Mouse (Mus musculus): ENCODE results near the gene Itgb1bp1. TPM values are rescaled to one million over a fixed set of nuclear protein-coding genes. Genes with fewer than 3 reads are reported as not detected.

The Itgb1bp1 gene
- polyA plus RNA-seq, 1 experiment from 2014 or later = 42.9 TPM

GRCm38 (mm10) chr12:21268083-21268616, 17.9 kb downstream of the Itgb1bp1 start:
- no peak overlapping the region for H3K9ac ChIP-seq (ENCODE audit: low read length)
- no peaks in the 10 kb centered on the region for H3K9me3 ChIP-seq (ENCODE audit: control insufficient read depth, low read length)
- no peaks in the 10 kb centered on the region for H3K4me1 ChIP-seq (ENCODE audit: control insufficient read depth, insufficient read depth, low read length)
- 94% methylated on average over 8 of the region's 8 CpGs for WGBS
- H3K36me3 ChIP-seq (ENCODE audit: control insufficient read depth, insufficient read depth, low read length) = peaks cover 7% of the 10 kb centered on the region; the same call in 1 of the 2 replicates
- no peak for ATAC-seq (ENCODE audit: insufficient number of reproducible peaks, low FRiP score, low TSS enrichment, low read depth)
- no peak for DNase-seq (ENCODE audit: low spot score)
- H3K27me3 ChIP-seq (ENCODE audit: control insufficient read depth, insufficient read depth, low read length) = no peaks in the 10 kb centered on the region
- H3K4me3 ChIP-seq (ENCODE audit: low read depth, low read length) = no peak overlapping the region
- H3K4me2 ChIP-seq (ENCODE audit: low read depth, severe bottlenecking) = no peak overlapping the region
- no peak overlapping the region for H3K27ac ChIP-seq (replicated peaks; ENCODE audit: low read depth, low read length)

DNA sequence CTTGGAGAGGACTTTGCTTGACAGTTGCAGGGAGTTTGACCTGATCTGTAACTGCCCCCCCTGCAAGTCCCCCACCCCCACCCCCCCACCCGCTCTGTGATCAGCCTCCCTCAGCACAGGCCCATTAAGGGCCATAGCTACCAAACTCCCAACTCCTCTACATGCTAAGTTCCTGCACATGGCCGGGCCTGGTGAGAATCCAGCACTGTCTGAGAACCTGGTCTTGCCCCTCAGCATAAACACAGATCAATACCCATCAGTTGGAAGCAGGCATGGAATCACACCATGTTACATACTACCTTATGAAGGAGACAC, 19.3 kb downstream of the Itgb1bp1 start:
- ATAC-seq (ENCODE audit: insufficient number of reproducible peaks, low FRiP score, low TSS enrichment, low read depth) (no peak), DNase-seq (ENCODE audit: low spot score) (no peak)
- 81% methylated on average over 2 of the region's 2 CpGs for WGBS
- Histone ChIP-seq H3K4me3 (ENCODE audit: low read depth, low read length) (no peak overlapping the region), H3K4me2 (ENCODE audit: low read depth, severe bottlenecking) (no peak overlapping the region), H3K27me3 (ENCODE audit: control insufficient read depth, insufficient read depth, low read length) (no peaks in the 10 kb centered on the region), H3K36me3 (ENCODE audit: control insufficient read depth, insufficient read depth, low read length) (peaks cover 7% of the 10 kb centered on the region; the same call in 1 of the 2 replicates), H3K9ac (ENCODE audit: low read length) (no peak overlapping the region), H3K9me3 (ENCODE audit: control insufficient read depth, low read length) (no peaks in the 10 kb centered on the region), H3K27ac (replicated peaks; ENCODE audit: low read depth, low read length) (no peak overlapping the region), H3K4me1 (ENCODE audit: control insufficient read depth, insufficient read depth, low read length) (no peaks in the 10 kb centered on the region)

GRCm38 (mm10) chr12:21265946-21266783, 19.9 kb downstream of the Itgb1bp1 start:
- Histone ChIP-seq H3K9me3 (ENCODE audit: control insufficient read depth, low read length) (no peaks in the 10 kb centered on the region), H3K4me2 (ENCODE audit: low read depth, severe bottlenecking) (no peak overlapping the region), H3K27ac (replicated peaks; ENCODE audit: low read depth, low read length) (no peak overlapping the region), H3K4me1 (ENCODE audit: control insufficient read depth, insufficient read depth, low read length) (no peaks in the 10 kb centered on the region), H3K4me3 (ENCODE audit: low read depth, low read length) (no peak overlapping the region), H3K36me3 (ENCODE audit: control insufficient read depth, insufficient read depth, low read length) (peaks cover 6% of the 10 kb centered on the region; the same call in 1 of the 2 replicates), H3K9ac (ENCODE audit: low read length) (no peak overlapping the region), H3K27me3 (ENCODE audit: control insufficient read depth, insufficient read depth, low read length) (no peaks in the 10 kb centered on the region)
- DNase-seq (ENCODE audit: low spot score) (peak; percentile 53), ATAC-seq (ENCODE audit: insufficient number of reproducible peaks, low FRiP score, low TSS enrichment, low read depth) (no peak)
- WGBS = 84% methylated on average over 14 of the region's 14 CpGs

DNA sequence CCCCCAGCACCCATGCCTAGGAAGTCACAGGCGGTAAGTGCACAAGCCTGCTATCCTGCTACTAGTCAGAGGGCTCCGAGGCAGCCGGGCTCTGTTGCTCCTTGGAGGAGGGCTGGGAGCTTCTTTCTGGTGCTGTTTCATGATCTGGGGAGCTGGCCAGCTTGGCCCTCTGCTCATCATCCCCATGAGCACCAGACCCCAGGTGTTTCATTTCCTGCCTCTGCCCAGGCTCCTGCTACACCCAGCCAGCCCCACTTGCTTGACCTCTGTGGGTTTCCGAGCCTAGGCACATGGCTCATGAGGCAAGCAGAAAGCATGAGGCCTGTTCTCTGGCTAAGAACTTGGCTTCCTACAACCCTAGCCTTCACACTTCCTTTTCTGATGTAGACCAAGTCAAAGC, 20.6 kb downstream of the Itgb1bp1 start:
- DNase-seq (ENCODE audit: low spot score) (no peak), ATAC-seq (ENCODE audit: insufficient number of reproducible peaks, low FRiP score, low TSS enrichment, low read depth) (no peak)
- H3K27ac ChIP-seq (replicated peaks; ENCODE audit: low read depth, low read length) = no peak overlapping the region
- no peak overlapping the region for H3K4me3 ChIP-seq (ENCODE audit: low read depth, low read length)
- H3K9ac ChIP-seq (ENCODE audit: low read length) = no peak overlapping the region
- no peaks in the 10 kb centered on the region for H3K27me3 ChIP-seq (ENCODE audit: control insufficient read depth, insufficient read depth, low read length)
- H3K9me3 ChIP-seq (ENCODE audit: control insufficient read depth, low read length) = no peaks in the 10 kb centered on the region
- H3K4me2 ChIP-seq (ENCODE audit: low read depth, severe bottlenecking) = no peak overlapping the region
- 84% methylated on average over 4 of the region's 4 CpGs for WGBS
- no peaks in the 10 kb centered on the region for H3K4me1 ChIP-seq (ENCODE audit: control insufficient read depth, insufficient read depth, low read length)
- H3K36me3 ChIP-seq (ENCODE audit: control insufficient read depth, insufficient read depth, low read length) = peaks cover 3% of the 10 kb centered on the region; the same call in 1 of the 2 replicates

GRCm38 (mm10) chr12:21264970-21265369, 21.1 kb downstream of the Itgb1bp1 start:
- no peak overlapping the region for H3K9ac ChIP-seq (ENCODE audit: low read length)
- ATAC-seq (ENCODE audit: insufficient number of reproducible peaks, low FRiP score, low TSS enrichment, low read depth) (no peak), DNase-seq (ENCODE audit: low spot score) (no peak)
- whole genome bisulfite sequencing = 73% methylated on average over 3 of the region's 3 CpGs
- H3K4me2 ChIP-seq (ENCODE audit: low read depth, severe bottlenecking) = no peak overlapping the region
- H3K27me3 ChIP-seq (ENCODE audit: control insufficient read depth, insufficient read depth, low read length) = no peaks in the 10 kb centered on the region
- peaks cover 4% of the 10 kb centered on the region for H3K36me3 ChIP-seq (ENCODE audit: control insufficient read depth, insufficient read depth, low read length)
- H3K9me3 ChIP-seq (ENCODE audit: control insufficient read depth, low read length) = no peaks in the 10 kb centered on the region
- H3K4me1 ChIP-seq (ENCODE audit: control insufficient read depth, insufficient read depth, low read length) = no peaks in the 10 kb centered on the region
- no peak overlapping the region for H3K27ac ChIP-seq (replicated peaks; ENCODE audit: low read depth, low read length)
- H3K4me3 ChIP-seq (ENCODE audit: low read depth, low read length) = no peak overlapping the region

DNA sequence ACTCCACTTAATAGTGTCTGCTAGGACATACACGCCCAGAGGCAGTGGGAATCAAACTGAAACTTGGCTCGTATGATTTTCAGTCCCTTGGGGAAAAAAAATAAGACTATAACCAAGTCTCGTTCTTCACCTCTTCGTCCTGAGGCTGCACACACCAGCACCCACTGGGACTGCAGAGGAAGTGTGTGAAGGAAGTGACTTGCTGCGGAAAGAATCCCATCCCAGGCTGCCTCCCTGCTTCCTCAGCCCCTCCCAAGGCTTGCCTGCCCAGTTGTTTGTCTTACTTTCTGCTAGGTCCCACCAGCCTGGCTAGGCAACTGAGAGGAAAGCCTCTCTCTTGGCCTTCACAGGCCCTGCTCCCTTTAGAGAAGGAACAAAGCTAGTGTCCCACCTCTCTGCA, 21.8 kb downstream of the Itgb1bp1 start:
- Histone ChIP-seq H3K9ac (ENCODE audit: low read length) (no peak overlapping the region), H3K27ac (replicated peaks; ENCODE audit: low read depth, low read length) (no peak overlapping the region), H3K4me3 (ENCODE audit: low read depth, low read length) (no peak overlapping the region), H3K4me1 (ENCODE audit: control insufficient read depth, insufficient read depth, low read length) (no peaks in the 10 kb centered on the region), H3K36me3 (ENCODE audit: control insufficient read depth, insufficient read depth, low read length) (peaks cover 6% of the 10 kb centered on the region), H3K27me3 (ENCODE audit: control insufficient read depth, insufficient read depth, low read length) (no peaks in the 10 kb centered on the region), H3K9me3 (ENCODE audit: control insufficient read depth, low read length) (no peaks in the 10 kb centered on the region), H3K4me2 (ENCODE audit: low read depth, severe bottlenecking) (no peak overlapping the region)
- DNase-seq (ENCODE audit: low spot score) (no peak), ATAC-seq (ENCODE audit: insufficient number of reproducible peaks, low FRiP score, low TSS enrichment, low read depth) (no peak)
- WGBS = 88% methylated on average over 5 of the region's 5 CpGs

GRCm38 (mm10) chr12:21263256-21263655, 22.8 kb downstream of the Itgb1bp1 start:
- ATAC-seq (ENCODE audit: insufficient number of reproducible peaks, low FRiP score, low TSS enrichment, low read depth) (no peak), DNase-seq (ENCODE audit: low spot score) (no peak)
- no peaks in the 10 kb centered on the region for H3K4me1 ChIP-seq (ENCODE audit: control insufficient read depth, insufficient read depth, low read length)
- H3K4me2 ChIP-seq (ENCODE audit: low read depth, severe bottlenecking) = no peak overlapping the region
- no peaks in the 10 kb centered on the region for H3K9me3 ChIP-seq (ENCODE audit: control insufficient read depth, low read length)
- WGBS = 95% methylated on average over 5 of the region's 5 CpGs
- no peak overlapping the region for H3K27ac ChIP-seq (replicated peaks; ENCODE audit: low read depth, low read length)
- no peak overlapping the region for H3K9ac ChIP-seq (ENCODE audit: low read length)
- H3K4me3 ChIP-seq (ENCODE audit: low read depth, low read length) = no peak overlapping the region
- H3K27me3 ChIP-seq (ENCODE audit: control insufficient read depth, insufficient read depth, low read length) = no peaks in the 10 kb centered on the region
- peaks cover 6% of the 10 kb centered on the region for H3K36me3 ChIP-seq (ENCODE audit: control insufficient read depth, insufficient read depth, low read length)

DNA sequence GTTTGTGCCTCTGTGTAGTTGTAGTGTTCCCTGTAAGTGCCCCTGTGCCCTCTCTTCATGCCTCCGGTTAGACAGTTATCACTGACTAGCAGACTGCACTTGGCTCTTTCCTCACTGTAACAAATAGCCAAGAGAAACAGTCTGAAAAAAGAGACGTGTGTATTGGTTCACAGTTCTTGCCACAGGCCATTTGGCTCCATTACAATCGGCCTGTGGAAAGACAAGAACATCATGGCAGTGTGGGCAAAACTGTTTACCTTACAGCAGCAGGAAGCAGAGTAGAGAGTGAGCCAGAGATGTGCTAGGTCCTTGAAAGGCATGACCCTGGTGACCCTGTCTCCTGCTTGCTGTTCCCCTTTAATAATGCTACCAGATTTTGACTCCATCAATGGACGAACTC, 24.6 kb downstream of the Itgb1bp1 start:
- Histone ChIP-seq H3K36me3 (ENCODE audit: control insufficient read depth, insufficient read depth, low read length) (peaks cover 9% of the 10 kb centered on the region), H3K4me3 (ENCODE audit: low read depth, low read length) (no peak overlapping the region), H3K27me3 (ENCODE audit: control insufficient read depth, insufficient read depth, low read length) (no peaks in the 10 kb centered on the region), H3K4me2 (ENCODE audit: low read depth, severe bottlenecking) (no peak overlapping the region), H3K4me1 (ENCODE audit: control insufficient read depth, insufficient read depth, low read length) (no peaks in the 10 kb centered on the region), H3K9me3 (ENCODE audit: control insufficient read depth, low read length) (no peaks in the 10 kb centered on the region), H3K9ac (ENCODE audit: low read length) (no peak overlapping the region), H3K27ac (replicated peaks; ENCODE audit: low read depth, low read length) (no peak overlapping the region)
- 81% methylated on average over 4 of the region's 4 CpGs for whole genome bisulfite sequencing
- ATAC-seq (ENCODE audit: insufficient number of reproducible peaks, low FRiP score, low TSS enrichment, low read depth) (no peak), DNase-seq (ENCODE audit: low spot score) (no peak)

Data from limb, embryonic 11.5 days (tissue).